Mouse (Mus musculus): ENCODE results near the gene Cnot2. TPM values are rescaled to one million over a fixed set of nuclear protein-coding genes. Genes with fewer than 3 reads are reported as not detected.

The Cnot2 gene
- polyA plus RNA-seq, 1 experiment from 2014 or later, result 116 TPM

GRCm38 (mm10) chr10:116473759-116474549 lies 107.4 kb downstream of the Cnot2 start, which contains the start of gene Kcnmb4:
Gene Kcnmb4, minus strand, starts transcription at chr10:116473878.
- WGBS, result under 1% methylated on average over 62 of the region's 92 CpGs

GRCm38 (mm10) chr10:116473071-116473758 lies 108.1 kb downstream of the Cnot2 start:
- peak overlapping the region; percentile 87 for H3K4me3 ChIP-seq (replicated peaks; ENCODE audit: low read length)
- peak; percentile 75 for ATAC-seq
- H3K4me2 ChIP-seq (ENCODE audit: low read length), result peak overlapping the region; percentile 64
- WGBS, result under 1% methylated on average over 60 of the region's 78 CpGs
- H3K27ac ChIP-seq (ENCODE audit: low read length), result peak overlapping the region; percentile 92
- H3K9me3 ChIP-seq (ENCODE audit: control insufficient read depth, low read length), result no peaks in the 10 kb centered on the region
- no peaks in the 10 kb centered on the region for H3K27me3 ChIP-seq (replicated peaks; ENCODE audit: control insufficient read depth, insufficient read depth, low read length)
- no peaks in the 10 kb centered on the region for H3K36me3 ChIP-seq (ENCODE audit: control insufficient read depth, insufficient read depth)
- peaks cover 36% of the 10 kb centered on the region for H3K4me1 ChIP-seq (replicated peaks; ENCODE audit: control insufficient read depth, insufficient read depth, low read length)
- peak overlapping the region; percentile 87 for H3K9ac ChIP-seq (replicated peaks; ENCODE audit: low read depth, low read length)

More at GRCm38 (mm10) chr10:116473759-116474549, 107.4 kb downstream of the Cnot2 start, which contains the start of gene Kcnmb4:
- H3K9ac ChIP-seq (replicated peaks; ENCODE audit: low read depth, low read length), result peak within 1 kb of the TSS; percentile 87
- peaks cover 36% of the 10 kb centered on the region for H3K4me1 ChIP-seq (replicated peaks; ENCODE audit: control insufficient read depth, insufficient read depth, low read length)
- H3K36me3 ChIP-seq (ENCODE audit: control insufficient read depth, insufficient read depth), result no peaks in the 10 kb centered on the region
- H3K9me3 ChIP-seq (ENCODE audit: control insufficient read depth, low read length), result no peaks in the 10 kb centered on the region
- peak within 1 kb of the TSS; percentile 91 for H3K4me2 ChIP-seq (ENCODE audit: low read length)
- H3K27me3 ChIP-seq (replicated peaks; ENCODE audit: control insufficient read depth, insufficient read depth, low read length), result no peaks in the 10 kb centered on the region
- H3K4me3 ChIP-seq (replicated peaks; ENCODE audit: low read length), result peak within 1 kb of the TSS; percentile 87
- peak; percentile 84 for ATAC-seq
- H3K27ac ChIP-seq (ENCODE audit: low read length), result peak within 1 kb of the TSS; percentile 92

GRCm38 (mm10) chr10:116472579-116472978 lies 108.7 kb downstream of the Cnot2 start:
- H3K27ac ChIP-seq (ENCODE audit: low read length), result no peak overlapping the region; the same call in none of the 2 replicates
- peak overlapping the region; percentile 64 for H3K4me2 ChIP-seq (ENCODE audit: low read length)
- peak overlapping the region; percentile 87 for H3K4me3 ChIP-seq (replicated peaks; ENCODE audit: low read length)
- H3K9ac ChIP-seq (replicated peaks; ENCODE audit: low read depth, low read length), result peak overlapping the region; percentile 87
- 13% methylated on average over 5 of the region's 5 CpGs for WGBS
- H3K4me1 ChIP-seq (replicated peaks; ENCODE audit: control insufficient read depth, insufficient read depth, low read length), result peaks cover 36% of the 10 kb centered on the region
- H3K27me3 ChIP-seq (replicated peaks; ENCODE audit: control insufficient read depth, insufficient read depth, low read length), result no peaks in the 10 kb centered on the region
- H3K9me3 ChIP-seq (ENCODE audit: control insufficient read depth, low read length), result no peaks in the 10 kb centered on the region
- no peak; the same call in 1 of the 2 replicates for ATAC-seq
- no peaks in the 10 kb centered on the region for H3K36me3 ChIP-seq (ENCODE audit: control insufficient read depth, insufficient read depth)

GRCm38 (mm10) chr10:116470306-116470925 lies 110.9 kb downstream of the Cnot2 start:
- Histone ChIP-seq H3K4me1 (replicated peaks; ENCODE audit: control insufficient read depth, insufficient read depth, low read length) (peaks cover 32% of the 10 kb centered on the region), H3K4me3 (replicated peaks; ENCODE audit: low read length) (no peak overlapping the region), H3K27ac (ENCODE audit: low read length) (no peak overlapping the region), H3K4me2 (ENCODE audit: low read length) (no peak overlapping the region), H3K36me3 (ENCODE audit: control insufficient read depth, insufficient read depth) (no peaks in the 10 kb centered on the region), H3K9me3 (ENCODE audit: control insufficient read depth, low read length) (no peaks in the 10 kb centered on the region), H3K27me3 (replicated peaks; ENCODE audit: control insufficient read depth, insufficient read depth, low read length) (no peaks in the 10 kb centered on the region), H3K9ac (replicated peaks; ENCODE audit: low read depth, low read length) (no peak overlapping the region)
- WGBS, result 83% methylated on average over 11 of the region's 11 CpGs
- ATAC-seq, result no peak

GRCm38 (mm10) chr10:116468094-116468493 lies 113.2 kb downstream of the Cnot2 start:
- Histone ChIP-seq H3K9ac (replicated peaks; ENCODE audit: low read depth, low read length) (no peak overlapping the region), H3K4me1 (replicated peaks; ENCODE audit: control insufficient read depth, insufficient read depth, low read length) (peaks cover 21% of the 10 kb centered on the region), H3K36me3 (ENCODE audit: control insufficient read depth, insufficient read depth) (no peaks in the 10 kb centered on the region), H3K4me3 (replicated peaks; ENCODE audit: low read length) (no peak overlapping the region), H3K27me3 (replicated peaks; ENCODE audit: control insufficient read depth, insufficient read depth, low read length) (no peaks in the 10 kb centered on the region), H3K9me3 (ENCODE audit: control insufficient read depth, low read length) (no peaks in the 10 kb centered on the region), H3K4me2 (ENCODE audit: low read length) (no peak overlapping the region), H3K27ac (ENCODE audit: low read length) (no peak overlapping the region)
- WGBS, result 82% methylated on average over 5 of the region's 5 CpGs
- no peak for ATAC-seq

- Histone ChIP-seq H3K4me3 (replicated peaks; ENCODE audit: low read length) (no peak overlapping the region), H3K9ac (replicated peaks; ENCODE audit: low read depth, low read length) (no peak overlapping the region), H3K4me1 (replicated peaks; ENCODE audit: control insufficient read depth, insufficient read depth, low read length) (no peaks in the 10 kb centered on the region), H3K4me2 (ENCODE audit: low read length) (no peak overlapping the region), H3K9me3 (ENCODE audit: control insufficient read depth, low read length) (no peaks in the 10 kb centered on the region), H3K36me3 (ENCODE audit: control insufficient read depth, insufficient read depth) (no peaks in the 10 kb centered on the region), H3K27ac (ENCODE audit: low read length) (no peak overlapping the region), H3K27me3 (replicated peaks; ENCODE audit: control insufficient read depth, insufficient read depth, low read length) (no peaks in the 10 kb centered on the region)
- no peak for ATAC-seq
- 90% methylated on average over 12 of the region's 12 CpGs for WGBS
Measured at GRCm38 (mm10) chr10:116463753-116464345, 117.5 kb downstream of the Cnot2 start.

GRCm38 (mm10) chr10:116461443-116461842 lies 119.9 kb downstream of the Cnot2 start:
- H3K27ac ChIP-seq (ENCODE audit: low read length), result no peak overlapping the region
- 93% methylated on average over 9 of the region's 9 CpGs for WGBS
- H3K36me3 ChIP-seq (ENCODE audit: control insufficient read depth, insufficient read depth), result no peaks in the 10 kb centered on the region; the same call in 1 of the 2 replicates
- H3K9me3 ChIP-seq (ENCODE audit: control insufficient read depth, low read length), result no peaks in the 10 kb centered on the region
- no peak overlapping the region for H3K4me2 ChIP-seq (ENCODE audit: low read length)
- no peaks in the 10 kb centered on the region for H3K4me1 ChIP-seq (replicated peaks; ENCODE audit: control insufficient read depth, insufficient read depth, low read length)
- no peak overlapping the region for H3K4me3 ChIP-seq (replicated peaks; ENCODE audit: low read length)
- no peak for ATAC-seq
- H3K9ac ChIP-seq (replicated peaks; ENCODE audit: low read depth, low read length), result no peak overlapping the region
- no peaks in the 10 kb centered on the region for H3K27me3 ChIP-seq (replicated peaks; ENCODE audit: control insufficient read depth, insufficient read depth, low read length)

- no peaks in the 10 kb centered on the region for H3K9me3 ChIP-seq (ENCODE audit: control insufficient read depth, low read length)
- no peaks in the 10 kb centered on the region for H3K4me1 ChIP-seq (replicated peaks; ENCODE audit: control insufficient read depth, insufficient read depth, low read length)
- no peak overlapping the region for H3K4me3 ChIP-seq (replicated peaks; ENCODE audit: low read length)
- H3K36me3 ChIP-seq (ENCODE audit: control insufficient read depth, insufficient read depth), result no peaks in the 10 kb centered on the region; the same call in 1 of the 2 replicates
- H3K27me3 ChIP-seq (replicated peaks; ENCODE audit: control insufficient read depth, insufficient read depth, low read length), result no peaks in the 10 kb centered on the region
- no peak overlapping the region for H3K4me2 ChIP-seq (ENCODE audit: low read length)
- ATAC-seq, result no peak
- WGBS, result 90% methylated on average over 9 of the region's 9 CpGs
- H3K9ac ChIP-seq (replicated peaks; ENCODE audit: low read depth, low read length), result no peak overlapping the region
- H3K27ac ChIP-seq (ENCODE audit: low read length), result no peak overlapping the region
Measured at GRCm38 (mm10) chr10:116458786-116459185, 122.5 kb downstream of the Cnot2 start.

GRCm38 (mm10) chr10:116452771-116453170 lies 128.5 kb downstream of the Cnot2 start:
- Histone ChIP-seq H3K9me3 (ENCODE audit: control insufficient read depth, low read length) (no peaks in the 10 kb centered on the region), H3K36me3 (ENCODE audit: control insufficient read depth, insufficient read depth) (no peaks in the 10 kb centered on the region), H3K4me2 (ENCODE audit: low read length) (no peak overlapping the region), H3K27ac (ENCODE audit: low read length) (no peak overlapping the region), H3K4me1 (replicated peaks; ENCODE audit: control insufficient read depth, insufficient read depth, low read length) (no peaks in the 10 kb centered on the region), H3K9ac (replicated peaks; ENCODE audit: low read depth, low read length) (no peak overlapping the region), H3K27me3 (replicated peaks; ENCODE audit: control insufficient read depth, insufficient read depth, low read length) (no peaks in the 10 kb centered on the region), H3K4me3 (replicated peaks; ENCODE audit: low read length) (no peak overlapping the region)
- no peak for ATAC-seq
- 95% methylated on average over 7 of the region's 7 CpGs for WGBS
